Mouse (Mus musculus): Measurements from ENCODE around the gene Cd3eap.

The Cd3eap gene

GRCm38 (mm10) chr7:19359299-19359891, at the start of gene Cd3eap, which contains the start of gene Ppp1r13l:
Gene Cd3eap, minus strand, starts transcription at chr7:19359483.
Gene Ppp1r13l, plus strand, starts transcription at chr7:19359749.
- peak; percentile 93 for DNase-seq

- peak; percentile 88 for DNase-seq
These were observed 46.1 kb upstream of the Cd3eap start for GRCm38 (mm10) chr7:19405417-19405816.

- DNase-seq, result no peak
These were observed 45.2 kb upstream of the Cd3eap start, which contains the start of gene Ckm for GRCm38 (mm10) chr7:19404476-19404875. Gene Ckm, plus strand, starts transcription at chr7:19404776.

- DNase-seq, result peak; percentile 79
These were observed 44.5 kb upstream of the Cd3eap start, which contains the start of gene Klc3 for GRCm38 (mm10) chr7:19403731-19404296. Gene Klc3, minus strand, starts transcription at chr7:19404104.

GRCm38 (mm10) chr7:19402535-19403112, 43.3 kb upstream of the Cd3eap start:
- no peak for DNase-seq

GRCm38 (mm10) chr7:19400946-19401345, 41.7 kb upstream of the Cd3eap start:
- no peak for DNase-seq

- DNase-seq, result peak; percentile 83
These were observed 40.4 kb upstream of the Cd3eap start for GRCm38 (mm10) chr7:19399496-19400280.

GRCm38 (mm10) chr7:19394484-19394883, 35.2 kb upstream of the Cd3eap start:
- no peak for DNase-seq

- DNase-seq, result no peak
These were observed 29.6 kb upstream of the Cd3eap start for GRCm38 (mm10) chr7:19388699-19389413.

- no peak for DNase-seq
These were observed 24.4 kb upstream of the Cd3eap start for GRCm38 (mm10) chr7:19383708-19384107.

- DNase-seq, result peak; percentile 32
These were observed 22.9 kb upstream of the Cd3eap start for GRCm38 (mm10) chr7:19382166-19382541.

GRCm38 (mm10) chr7:19381377-19382165, 22.3 kb upstream of the Cd3eap start, which contains the start of gene Ercc2:
Gene Ercc2, plus strand, starts transcription at chr7:19382010.
- peak; percentile 100 for DNase-seq

- DNase-seq, result peak; percentile 36
These were observed 18.8 kb upstream of the Cd3eap start for GRCm38 (mm10) chr7:19378049-19378448.

GRCm38 (mm10) chr7:19376019-19376418, 16.7 kb upstream of the Cd3eap start:
- DNase-seq, result no peak

GRCm38 (mm10) chr7:19375368-19375767, 16.1 kb upstream of the Cd3eap start:
- no peak for DNase-seq

GRCm38 (mm10) chr7:19373367-19373766, 14.1 kb upstream of the Cd3eap start:
- DNase-seq, result no peak

- peak; percentile 70 for DNase-seq
These were observed 10.6 kb upstream of the Cd3eap start for GRCm38 (mm10) chr7:19369823-19370425.

- DNase-seq, result peak; percentile 86
These were observed 9.1 kb upstream of the Cd3eap start for GRCm38 (mm10) chr7:19368380-19368779.

GRCm38 (mm10) chr7:19365376-19365775, 6.1 kb upstream of the Cd3eap start:
- no peak for DNase-seq

- DNase-seq, result peak; percentile 82
These were observed 4.6 kb upstream of the Cd3eap start for GRCm38 (mm10) chr7:19363881-19364280.

GRCm38 (mm10) chr7:19362276-19362675, 3.0 kb upstream of the Cd3eap start:
- DNase-seq, result no peak

Data from lung, postnatal 10 days (tissue).